Mouse (Mus musculus): ENCODE measurements at regions not wholly inside any gene's neighbourhood (a gene's known extent, or its start where the extent isn't known, plus 50 kb on each side); places are given as distances from the start of the nearest gene placed in this dataset.

DNA sequence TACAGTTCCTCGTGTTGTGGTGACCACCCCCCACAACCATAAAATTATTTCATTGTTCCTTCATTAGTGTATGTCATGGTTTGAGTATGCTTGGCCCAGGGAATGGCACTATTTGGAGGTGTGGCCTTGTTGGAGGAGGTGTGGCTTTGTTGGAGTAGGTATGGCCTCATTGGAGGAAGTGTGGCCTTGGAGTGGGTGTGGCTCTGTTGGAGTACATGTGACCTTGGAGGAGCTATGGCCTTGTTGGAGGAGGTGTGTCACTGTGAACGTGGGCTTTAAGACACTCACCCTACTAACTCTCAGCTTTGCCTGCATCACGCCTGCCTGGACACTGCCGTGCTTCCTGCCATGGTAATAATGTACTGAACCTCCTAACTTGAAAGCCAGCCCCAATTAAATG lies 179.9 kb downstream of the Cryba4 start:
- Histone ChIP-seq H3K4me2 (ENCODE audit: low read depth, low read length) (no peak overlapping the region), H3K9me3 (ENCODE audit: low read length) (no peaks in the 10 kb centered on the region), H3K27ac (ENCODE audit: low read depth) (no peak overlapping the region), H3K4me3 (ENCODE audit: low read depth, low read length) (no peak overlapping the region), H3K9ac (replicated peaks) (no peak overlapping the region), H3K36me3 (replicated peaks; ENCODE audit: insufficient read depth, low read length) (no peaks in the 10 kb centered on the region), H3K27me3 (ENCODE audit: insufficient read depth, low read length) (0 out of 2 replicates have a peak, but pooled peaks cover 3% of the 10 kb centered on the region), H3K4me1 (ENCODE audit: insufficient read depth) (no peaks in the 10 kb centered on the region)
- no peak for TF ChIP-seq CTCF (IDR thresholded peaks at IDR 0.05; ENCODE audit: low read depth)
- TF ChIP-seq EP300 (IDR thresholded peaks at IDR 0.05; ENCODE audit: low read depth): no peak
- WGBS (ENCODE audit: insufficient replicate concordance): 52% methylated on average over 4 of the region's 4 CpGs
- DNase-seq (no peak), ATAC-seq (no peak)

DNA sequence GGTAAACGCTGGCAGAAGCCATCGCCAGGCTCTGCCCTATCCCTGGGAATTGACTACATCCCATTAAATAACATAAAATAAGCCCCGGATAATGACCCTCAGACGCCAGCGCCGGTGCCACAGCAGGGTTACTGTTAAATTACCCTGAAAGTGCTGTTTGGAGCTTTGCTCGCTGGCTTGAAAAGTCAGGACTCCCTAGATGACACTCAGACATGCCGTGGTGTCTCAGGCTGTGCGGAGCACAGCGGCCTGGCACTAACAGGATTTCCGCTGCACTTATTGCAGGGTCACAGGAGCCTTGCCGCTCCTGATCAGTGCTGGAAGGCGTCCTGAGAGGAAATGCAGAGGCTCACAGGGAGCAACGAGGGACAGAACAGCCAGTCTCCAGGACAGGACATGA lies 175.2 kb downstream of the Cryba4 start:
- Histone ChIP-seq H3K27ac (ENCODE audit: low read depth) (no peak overlapping the region), H3K27me3 (ENCODE audit: insufficient read depth, low read length) (0 out of 2 replicates have a peak, but pooled peaks cover 3% of the 10 kb centered on the region), H3K4me3 (ENCODE audit: low read depth, low read length) (no peak overlapping the region), H3K9me3 (ENCODE audit: low read length) (0 out of 2 replicates have a peak, but pooled peaks cover 2% of the 10 kb centered on the region), H3K36me3 (replicated peaks; ENCODE audit: insufficient read depth, low read length) (no peaks in the 10 kb centered on the region), H3K4me1 (ENCODE audit: insufficient read depth) (no peaks in the 10 kb centered on the region), H3K9ac (replicated peaks) (no peak overlapping the region), H3K4me2 (ENCODE audit: low read depth, low read length) (no peak overlapping the region)
- DNase-seq: no peak
- WGBS (ENCODE audit: insufficient replicate concordance): 63% methylated on average over 14 of the region's 14 CpGs
- no peak for TF ChIP-seq EP300 (IDR thresholded peaks at IDR 0.05; ENCODE audit: low read depth)
- TF ChIP-seq CTCF (IDR thresholded peaks at IDR 0.05; ENCODE audit: low read depth): no peak
- no peak for ATAC-seq

DNA sequence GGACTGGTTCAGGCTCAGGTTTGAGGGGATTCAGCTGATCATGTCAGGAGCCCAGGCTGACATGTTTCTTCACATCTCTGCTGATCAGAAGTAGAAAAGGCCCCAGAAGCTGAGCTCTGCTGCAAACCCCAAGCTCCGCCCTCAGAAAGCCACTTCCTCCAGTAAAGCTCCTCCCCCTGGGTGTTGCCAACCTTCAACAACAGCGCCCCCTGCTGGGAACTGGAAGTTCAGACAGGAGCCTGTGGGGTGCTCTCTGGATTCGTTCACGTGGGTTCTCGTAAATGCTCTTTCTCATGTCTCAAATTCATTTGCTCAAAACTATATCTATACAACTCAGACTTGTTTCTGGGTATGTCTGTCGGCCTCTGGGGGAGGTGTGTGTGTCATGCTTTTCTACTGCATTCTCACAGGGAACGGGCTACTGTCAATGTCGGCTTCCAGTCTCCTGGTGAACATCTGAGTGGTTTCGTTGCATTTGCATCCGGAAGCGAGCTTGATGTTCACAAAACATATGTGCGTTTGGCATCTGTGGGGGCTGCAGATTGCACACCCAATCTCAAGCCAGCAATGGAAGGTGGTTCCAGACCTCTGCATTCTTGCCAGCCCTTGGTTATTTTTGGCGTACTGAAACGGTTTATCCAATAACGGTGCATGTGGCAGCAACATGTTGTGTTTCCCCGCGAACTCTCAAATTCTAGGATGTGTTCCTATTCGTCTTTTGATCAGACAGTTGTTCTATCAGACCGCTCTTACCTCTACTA lies 174.3 kb downstream of the Cryba4 start:
- Histone ChIP-seq H3K9me3 (ENCODE audit: low read length) (0 out of 2 replicates have a peak, but pooled peaks cover 2% of the 10 kb centered on the region), H3K27ac (ENCODE audit: low read depth) (no peak overlapping the region), H3K36me3 (replicated peaks; ENCODE audit: insufficient read depth, low read length) (no peaks in the 10 kb centered on the region), H3K27me3 (ENCODE audit: insufficient read depth, low read length) (0 out of 2 replicates have a peak, but pooled peaks cover 3% of the 10 kb centered on the region), H3K9ac (replicated peaks) (no peak overlapping the region), H3K4me2 (ENCODE audit: low read depth, low read length) (no peak overlapping the region), H3K4me3 (ENCODE audit: low read depth, low read length) (no peak overlapping the region), H3K4me1 (ENCODE audit: insufficient read depth) (no peaks in the 10 kb centered on the region)
- DNase-seq (peak; percentile 31), ATAC-seq (no peak)
- WGBS (ENCODE audit: insufficient replicate concordance): 75% methylated on average over 19 of the region's 19 CpGs
- TF ChIP-seq EP300 (IDR thresholded peaks at IDR 0.05; ENCODE audit: low read depth) (no peak), CTCF (IDR thresholded peaks at IDR 0.05; ENCODE audit: low read depth) (peak; percentile 31)

- H3K4me3 ChIP-seq (ENCODE audit: low read depth, low read length): no peak overlapping the region
- H3K4me2 ChIP-seq (ENCODE audit: low read depth, low read length): no peak overlapping the region
- no peak overlapping the region for H3K9ac ChIP-seq (replicated peaks)
- no peak for TF ChIP-seq EP300 (IDR thresholded peaks at IDR 0.05; ENCODE audit: low read depth)
- TF ChIP-seq CTCF (IDR thresholded peaks at IDR 0.05; ENCODE audit: low read depth): no peak
- 0 out of 2 replicates have a peak, but pooled peaks cover 2% of the 10 kb centered on the region for H3K9me3 ChIP-seq (ENCODE audit: low read length)
- no peaks in the 10 kb centered on the region for H3K4me1 ChIP-seq (ENCODE audit: insufficient read depth)
- H3K27me3 ChIP-seq (ENCODE audit: insufficient read depth, low read length): no peaks in the 10 kb centered on the region
- WGBS (ENCODE audit: insufficient replicate concordance): 70% methylated on average over 6 of the region's 6 CpGs
- H3K27ac ChIP-seq (ENCODE audit: low read depth): no peak overlapping the region
- H3K36me3 ChIP-seq (replicated peaks; ENCODE audit: insufficient read depth, low read length): no peaks in the 10 kb centered on the region
- no peak for DNase-seq
- ATAC-seq: no peak
These were observed 171.3 kb downstream of the Cryba4 start for GRCm38 (mm10) chr5:112081006-112081405.

- H3K27ac ChIP-seq (ENCODE audit: low read depth): no peak overlapping the region
- no peaks in the 10 kb centered on the region for H3K4me1 ChIP-seq (ENCODE audit: insufficient read depth)
- no peaks in the 10 kb centered on the region for H3K36me3 ChIP-seq (replicated peaks; ENCODE audit: insufficient read depth, low read length)
- no peak for DNase-seq
- ATAC-seq: no peak
- no peak for TF ChIP-seq CTCF (IDR thresholded peaks at IDR 0.05; ENCODE audit: low read depth)
- no peak for TF ChIP-seq EP300 (IDR thresholded peaks at IDR 0.05; ENCODE audit: low read depth)
- WGBS (ENCODE audit: insufficient replicate concordance): 70% methylated on average over 7 of the region's 7 CpGs
- H3K27me3 ChIP-seq (ENCODE audit: insufficient read depth, low read length): no peaks in the 10 kb centered on the region
- H3K9ac ChIP-seq (replicated peaks): no peak overlapping the region
- no peak overlapping the region for H3K4me2 ChIP-seq (ENCODE audit: low read depth, low read length)
- H3K4me3 ChIP-seq (ENCODE audit: low read depth, low read length): no peak overlapping the region
- H3K9me3 ChIP-seq (ENCODE audit: low read length): no peaks in the 10 kb centered on the region; the same call in 1 of the 2 replicates
These were observed 160.3 kb downstream of the Cryba4 start for GRCm38 (mm10) chr5:112091867-112092535.

DNA sequence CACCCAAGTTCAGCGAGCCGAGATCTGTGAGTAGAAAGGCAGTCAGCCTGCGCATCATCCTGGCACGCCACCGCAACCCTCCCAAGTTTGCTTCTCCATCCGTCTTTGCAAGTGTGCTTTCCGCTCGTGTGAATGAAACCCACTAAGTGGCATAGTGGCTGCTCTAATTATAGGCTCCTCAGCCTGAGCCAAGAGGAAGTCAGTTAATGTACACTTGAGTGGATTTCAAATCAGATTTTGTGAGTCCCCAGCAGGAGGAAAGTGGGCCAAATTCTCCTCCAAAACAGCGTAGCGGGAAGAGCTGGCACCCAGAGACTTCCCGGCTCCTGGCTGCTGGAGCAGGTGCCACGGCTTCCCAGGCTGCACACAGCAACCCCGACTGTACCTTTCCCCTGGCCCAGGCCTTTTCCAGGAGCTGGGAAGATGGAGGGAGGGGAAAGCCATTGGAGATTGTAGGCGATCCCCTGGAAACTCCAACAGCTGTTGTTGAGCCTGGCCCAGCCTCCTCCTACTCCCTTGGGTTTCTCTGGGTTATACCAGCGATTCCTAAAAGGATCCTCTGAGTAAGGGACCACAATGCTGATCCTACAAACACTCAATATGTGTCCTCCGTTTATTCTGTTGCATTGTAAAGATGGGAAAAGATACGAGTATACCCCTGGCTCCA lies 158.3 kb downstream of the Cryba4 start:
- 70% methylated on average over 17 of the region's 17 CpGs for WGBS (ENCODE audit: insufficient replicate concordance)
- TF ChIP-seq EP300 (IDR thresholded peaks at IDR 0.05; ENCODE audit: low read depth) (no peak), CTCF (IDR thresholded peaks at IDR 0.05; ENCODE audit: low read depth) (no peak)
- no peak for ATAC-seq

More for the DNA sequence above, 158.3 kb downstream of the Cryba4 start:
- no peak overlapping the region for H3K27ac ChIP-seq (ENCODE audit: low read depth)
- H3K36me3 ChIP-seq (replicated peaks; ENCODE audit: insufficient read depth, low read length): no peaks in the 10 kb centered on the region
- no peak overlapping the region for H3K4me3 ChIP-seq (ENCODE audit: low read depth, low read length)
- no peak overlapping the region for H3K9ac ChIP-seq (replicated peaks)
- no peak overlapping the region for H3K4me2 ChIP-seq (ENCODE audit: low read depth, low read length)
- no peaks in the 10 kb centered on the region; the same call in 1 of the 2 replicates for H3K9me3 ChIP-seq (ENCODE audit: low read length)
- no peaks in the 10 kb centered on the region for H3K4me1 ChIP-seq (ENCODE audit: insufficient read depth)
- no peaks in the 10 kb centered on the region for H3K27me3 ChIP-seq (ENCODE audit: insufficient read depth, low read length)
- no peak for DNase-seq

All from liver, postnatal 0 days (tissue).